ENCODE assay signal across 8 mouse cellular contexts in genomic region chr7:73036801-73037555, GRCm38 (mm10).
DNase-seq lines count a peak whose midpoint lies in the region; ATAC-seq and TF ChIP-seq lines count a peak whose summit lies in the region.

No protein-coding gene starts in this region.

- H3K4me2 ChIP-seq in forebrain, embryonic 13.5 days = no peak overlapping the region
- H3K4me2 ChIP-seq in forebrain, embryonic 11.5 days (ENCODE audit: low read depth, low read length, severe bottlenecking) = no peak overlapping the region
- H3K4me2 ChIP-seq in embryonic facial prominence, embryonic 15.5 days (replicated peaks) = no peak overlapping the region
- H3K4me2 ChIP-seq in heart, embryonic 12.5 days = no peak overlapping the region
- H3K4me2 ChIP-seq in lung, postnatal 0 days (replicated peaks; ENCODE audit: low read depth, low read length) = no peak overlapping the region

- H3K27ac ChIP-seq in forebrain, embryonic 13.5 days = 0 out of 2 replicates have a peak overlapping the region, but pooled peaks have one; percentile 25
- no peak overlapping the region for H3K27ac ChIP-seq in forebrain, embryonic 11.5 days (ENCODE audit: low read depth, low read length)
- H3K27ac ChIP-seq in embryonic facial prominence, embryonic 15.5 days (replicated peaks) = peak overlapping the region; percentile 63; the same call in 1 of the 2 replicates
- H3K27ac ChIP-seq in heart, embryonic 12.5 days (ENCODE audit: poor library complexity, severe bottlenecking) = no peak overlapping the region
- peak overlapping the region; percentile 16 for H3K27ac ChIP-seq in lung, postnatal 0 days (ENCODE audit: low read length)

- DNase-seq in forebrain, embryonic 11.5 days (ENCODE audit: low spot score) = no peak
- DNase-seq in kidney, postnatal 36 days = peak; percentile 30 to 52
- DNase-seq in lung, postnatal 0 days (ENCODE audit: low spot score) = peak; percentile 70
- DNase-seq in urinary bladder, postnatal 36 days (ENCODE audit: low spot score in 2 of 2) = peak; percentile 41 to 73

- no peaks in the 10 kb centered on the region for H3K9me3 ChIP-seq in forebrain, embryonic 13.5 days (replicated peaks)
- H3K9me3 ChIP-seq in forebrain, embryonic 11.5 days (ENCODE audit: control insufficient read depth, low read length) = no peaks in the 10 kb centered on the region
- H3K9me3 ChIP-seq in embryonic facial prominence, embryonic 15.5 days (replicated peaks) = no peaks in the 10 kb centered on the region
- H3K9me3 ChIP-seq in heart, embryonic 12.5 days (replicated peaks) = no peaks in the 10 kb centered on the region
- no peaks in the 10 kb centered on the region for H3K9me3 ChIP-seq in lung, postnatal 0 days (ENCODE audit: low read length)

- 0 out of 2 replicates have a peak, but pooled peaks have one; percentile 10 for ATAC-seq in forebrain, embryonic 13.5 days
- no peak for ATAC-seq in forebrain, embryonic 11.5 days (replicated peaks; ENCODE audit: low FRiP score)
- peak; percentile 76; the same call in 1 of the 2 replicates for ATAC-seq in embryonic facial prominence, embryonic 15.5 days (ENCODE audit: insufficient number of reproducible peaks, low FRiP score, low TSS enrichment, low read depth)
- ATAC-seq in heart, embryonic 12.5 days (ENCODE audit: insufficient number of reproducible peaks, low FRiP score) = peak; percentile 64; the same call in 1 of the 2 replicates
- peak; percentile 87 for ATAC-seq in lung, postnatal 0 days
- no peak for ATAC-seq in granulocyte monocyte progenitor cell, adult 5-6 weeks (replicated peaks; ENCODE audit: poor library complexity, severe bottlenecking)

- H3K9ac ChIP-seq in forebrain, embryonic 13.5 days = no peak overlapping the region
- H3K9ac ChIP-seq in forebrain, embryonic 11.5 days (ENCODE audit: low read length) = no peak overlapping the region
- H3K9ac ChIP-seq in embryonic facial prominence, embryonic 15.5 days = no peak overlapping the region
- no peak overlapping the region for H3K9ac ChIP-seq in heart, embryonic 12.5 days
- H3K9ac ChIP-seq in lung, postnatal 0 days (replicated peaks; ENCODE audit: low read depth) = no peak overlapping the region

- no peaks in the 10 kb centered on the region for H3K4me1 ChIP-seq in forebrain, embryonic 13.5 days
- no peaks in the 10 kb centered on the region for H3K4me1 ChIP-seq in forebrain, embryonic 11.5 days (replicated peaks; ENCODE audit: control insufficient read depth, insufficient read depth, low read length)
- H3K4me1 ChIP-seq in embryonic facial prominence, embryonic 15.5 days = peaks cover 19% of the 10 kb centered on the region
- peaks cover 4% of the 10 kb centered on the region; the same call in 1 of the 2 replicates for H3K4me1 ChIP-seq in heart, embryonic 12.5 days (replicated peaks)
- H3K4me1 ChIP-seq in lung, postnatal 0 days (ENCODE audit: insufficient read depth, low read depth, low read length) = no peaks in the 10 kb centered on the region

- no peaks in the 10 kb centered on the region for H3K27me3 ChIP-seq in forebrain, embryonic 13.5 days
- no peaks in the 10 kb centered on the region for H3K27me3 ChIP-seq in forebrain, embryonic 11.5 days (ENCODE audit: control insufficient read depth, insufficient read depth, low read length)
- no peaks in the 10 kb centered on the region for H3K27me3 ChIP-seq in embryonic facial prominence, embryonic 15.5 days
- peaks cover 25% of the 10 kb centered on the region for H3K27me3 ChIP-seq in heart, embryonic 12.5 days (replicated peaks)
- H3K27me3 ChIP-seq in lung, postnatal 0 days (replicated peaks; ENCODE audit: insufficient read depth, low read length) = no peaks in the 10 kb centered on the region

- TF ChIP-seq EP300 in lung, postnatal 0 days (IDR thresholded peaks at IDR 0.05) = peak; percentile 55; the same call in 1 of the 2 replicates

- no peaks in the 10 kb centered on the region for H3K36me3 ChIP-seq in forebrain, embryonic 13.5 days (ENCODE audit: poor library complexity, severe bottlenecking)
- no peaks in the 10 kb centered on the region for H3K36me3 ChIP-seq in forebrain, embryonic 11.5 days (ENCODE audit: control insufficient read depth, insufficient read depth, low read length)
- H3K36me3 ChIP-seq in embryonic facial prominence, embryonic 15.5 days = no peaks in the 10 kb centered on the region
- no peaks in the 10 kb centered on the region for H3K36me3 ChIP-seq in heart, embryonic 12.5 days
- H3K36me3 ChIP-seq in lung, postnatal 0 days (ENCODE audit: insufficient read depth, low read length) = no peaks in the 10 kb centered on the region

- 63% methylated on average over 20 of the region's 20 CpGs for WGBS in forebrain, embryonic 13.5 days
- 81% methylated on average over 20 of the region's 20 CpGs for WGBS in forebrain, embryonic 11.5 days
- WGBS in embryonic facial prominence, embryonic 15.5 days = 45% methylated on average over 20 of the region's 20 CpGs
- WGBS in heart, embryonic 12.5 days = 48% methylated on average over 20 of the region's 20 CpGs
- WGBS in lung, postnatal 0 days = 27% methylated on average over 20 of the region's 20 CpGs

- peak; percentile 42 for TF ChIP-seq CTCF in lung, postnatal 0 days (IDR thresholded peaks at IDR 0.05)

- no peak overlapping the region for H3K4me3 ChIP-seq in forebrain, embryonic 13.5 days
- no peak overlapping the region for H3K4me3 ChIP-seq in forebrain, embryonic 11.5 days (ENCODE audit: low read depth, low read length)
- no peak overlapping the region for H3K4me3 ChIP-seq in embryonic facial prominence, embryonic 15.5 days (replicated peaks)
- no peak overlapping the region for H3K4me3 ChIP-seq in heart, embryonic 12.5 days
- no peak overlapping the region for H3K4me3 ChIP-seq in lung, postnatal 0 days (ENCODE audit: low read depth, low read length)

Comparison
In these comparisons a context has a peak if more than half of its experiments do, and no peak if none do; other contexts are left out.
1. ATAC-seq: peak in forebrain, embryonic 13.5 days (single experiment), embryonic facial prominence, embryonic 15.5 days (single experiment), heart, embryonic 12.5 days (single experiment) and lung, postnatal 0 days (single experiment); none in forebrain, embryonic 11.5 days (single experiment) and granulocyte monocyte progenitor cell, adult 5-6 weeks (single experiment).
2. H3K27ac ChIP-seq: peak in forebrain, embryonic 13.5 days (single experiment), embryonic facial prominence, embryonic 15.5 days (single experiment) and lung, postnatal 0 days (single experiment); none in forebrain, embryonic 11.5 days (single experiment) and heart, embryonic 12.5 days (single experiment).